Mouse (Mus musculus): ENCODE data around the gene Cadm1. TPM values are rescaled to one million over a fixed set of nuclear protein-coding genes. Genes with fewer than 3 reads are reported as not detected.
A peak's percentile ranks its signal among the peaks of the same experiment; 100 is the strongest.

The Cadm1 gene
- polyA plus RNA-seq, 1 experiment from 2014 or later, result 84.9 TPM

DNA sequence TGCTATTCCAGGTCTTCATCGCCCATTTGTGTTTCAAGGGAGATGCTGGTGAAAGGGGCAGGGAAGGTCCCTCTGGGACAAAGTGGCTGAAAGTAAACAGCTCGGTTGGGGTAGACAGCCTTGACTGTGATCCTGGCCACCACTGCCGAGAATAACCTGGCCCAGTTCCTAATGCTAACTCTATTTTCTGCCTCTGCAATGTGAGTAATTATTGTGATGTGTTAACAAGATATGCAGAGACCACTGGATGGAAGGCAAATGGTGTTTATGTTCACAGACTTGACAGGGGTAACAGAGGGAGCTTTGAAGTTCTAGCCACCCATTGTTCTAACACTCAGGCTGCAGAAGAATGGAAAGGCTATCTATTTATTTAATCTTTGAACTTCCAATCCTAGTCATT, 21.9 kb upstream of the Cadm1 start:
- H3K4me2 ChIP-seq (replicated peaks; ENCODE audit: low read depth, low read length), result no peak overlapping the region
- no peaks in the 10 kb centered on the region for H3K9me3 ChIP-seq (ENCODE audit: low read length)
- no peaks in the 10 kb centered on the region for H3K4me1 ChIP-seq (ENCODE audit: insufficient read depth, low read depth, low read length)
- no peaks in the 10 kb centered on the region for H3K36me3 ChIP-seq (ENCODE audit: insufficient read depth, low read length)
- H3K4me3 ChIP-seq (ENCODE audit: low read depth, low read length), result no peak overlapping the region
- WGBS, result 31% methylated on average over 3 of the region's 3 CpGs
- DNase-seq (ENCODE audit: low spot score) (peak; percentile 63), ATAC-seq (peak; percentile 65)
- H3K27ac ChIP-seq (ENCODE audit: low read length), result no peak overlapping the region
- H3K9ac ChIP-seq (replicated peaks; ENCODE audit: low read depth), result no peak overlapping the region
- TF ChIP-seq CTCF (IDR thresholded peaks at IDR 0.05) (no peak), EP300 (IDR thresholded peaks at IDR 0.05) (peak; percentile 80)
- H3K27me3 ChIP-seq (replicated peaks; ENCODE audit: insufficient read depth, low read length), result no peaks in the 10 kb centered on the region

DNA sequence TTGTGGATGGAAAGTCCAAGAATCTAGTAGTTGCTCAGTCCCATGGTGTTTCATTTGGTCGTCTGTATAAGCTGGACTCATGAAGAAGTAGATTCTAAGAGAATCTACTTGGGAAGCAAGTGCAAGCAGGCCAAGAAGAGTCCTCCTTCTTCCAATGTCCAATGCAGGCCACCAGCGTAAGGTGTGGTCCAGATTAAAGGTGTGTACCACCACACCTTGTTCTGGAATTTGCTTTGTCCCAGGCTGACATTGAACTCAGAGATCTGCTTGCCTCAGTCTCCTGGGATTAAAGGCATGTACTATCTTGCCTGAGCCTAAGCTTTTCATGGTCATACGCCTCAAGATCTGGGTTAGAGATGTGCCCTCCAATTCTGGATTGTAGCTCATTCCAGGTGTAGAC, 17.5 kb upstream of the Cadm1 start:
- WGBS, result 89% methylated on average over 3 of the region's 3 CpGs

DNA sequence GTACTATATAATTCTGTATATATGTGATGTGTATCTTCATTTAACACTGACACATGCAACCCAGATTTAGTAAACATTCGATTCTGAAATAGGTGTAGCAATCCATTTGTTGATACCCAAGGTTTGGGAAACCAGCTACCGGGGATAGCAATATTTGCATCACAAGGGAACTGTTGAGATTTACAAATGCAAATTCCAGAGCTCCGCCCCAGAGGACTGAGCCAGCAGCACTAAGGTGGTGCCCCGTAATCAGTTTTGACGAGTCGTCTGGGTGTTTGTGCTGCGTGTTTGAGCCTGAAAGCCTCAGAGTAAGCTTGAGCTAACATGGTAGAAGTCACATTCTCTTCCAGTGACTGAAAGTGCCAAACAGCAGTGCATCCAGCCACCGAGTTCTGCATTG, 15.7 kb upstream of the Cadm1 start:
- Histone ChIP-seq H3K4me2 (replicated peaks; ENCODE audit: low read depth, low read length) (no peak overlapping the region), H3K4me1 (ENCODE audit: insufficient read depth, low read depth, low read length) (no peaks in the 10 kb centered on the region), H3K36me3 (ENCODE audit: insufficient read depth, low read length) (no peaks in the 10 kb centered on the region), H3K9ac (replicated peaks; ENCODE audit: low read depth) (no peak overlapping the region), H3K9me3 (ENCODE audit: low read length) (no peaks in the 10 kb centered on the region), H3K27ac (ENCODE audit: low read length) (no peak overlapping the region), H3K27me3 (replicated peaks; ENCODE audit: insufficient read depth, low read length) (no peaks in the 10 kb centered on the region), H3K4me3 (ENCODE audit: low read depth, low read length) (no peak overlapping the region)
- ATAC-seq (no peak), DNase-seq (ENCODE audit: low spot score) (no peak)
- TF ChIP-seq CTCF (IDR thresholded peaks at IDR 0.05) (no peak), EP300 (IDR thresholded peaks at IDR 0.05) (no peak)
- 26% methylated on average over 8 of the region's 8 CpGs for WGBS

More for the DNA sequence above, 17.5 kb upstream of the Cadm1 start:
- Histone ChIP-seq H3K27me3 (replicated peaks; ENCODE audit: insufficient read depth, low read length) (no peaks in the 10 kb centered on the region), H3K9me3 (ENCODE audit: low read length) (no peaks in the 10 kb centered on the region), H3K4me2 (replicated peaks; ENCODE audit: low read depth, low read length) (no peak overlapping the region), H3K27ac (ENCODE audit: low read length) (no peak overlapping the region), H3K9ac (replicated peaks; ENCODE audit: low read depth) (no peak overlapping the region), H3K4me1 (ENCODE audit: insufficient read depth, low read depth, low read length) (no peaks in the 10 kb centered on the region), H3K36me3 (ENCODE audit: insufficient read depth, low read length) (no peaks in the 10 kb centered on the region), H3K4me3 (ENCODE audit: low read depth, low read length) (no peak overlapping the region)
- ATAC-seq (no peak), DNase-seq (ENCODE audit: low spot score) (no peak)
- no peak for TF ChIP-seq EP300 (IDR thresholded peaks at IDR 0.05)
- TF ChIP-seq CTCF (IDR thresholded peaks at IDR 0.05), result no peak

DNA sequence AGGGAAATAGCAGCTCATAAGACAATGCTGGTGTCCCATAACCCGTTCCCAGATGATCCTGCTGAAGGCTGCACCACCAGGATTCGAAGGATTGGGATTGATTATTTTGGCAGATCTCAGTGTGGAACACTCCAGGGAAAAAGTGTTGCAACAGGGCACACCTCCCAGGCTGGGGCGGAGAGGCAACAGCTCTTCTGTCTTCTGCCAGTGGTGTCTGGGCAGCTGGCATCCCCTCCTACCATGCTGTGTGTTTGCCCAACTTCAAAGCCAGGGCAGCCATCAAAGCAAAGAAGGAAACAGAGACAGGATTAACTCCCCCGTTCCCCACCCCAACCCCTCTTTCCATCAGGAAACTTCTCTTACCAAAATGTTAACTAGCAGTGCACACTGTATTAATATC, 13.7 kb upstream of the Cadm1 start:
- Histone ChIP-seq H3K9ac (replicated peaks; ENCODE audit: low read depth) (no peak overlapping the region), H3K4me3 (ENCODE audit: low read depth, low read length) (no peak overlapping the region), H3K36me3 (ENCODE audit: insufficient read depth, low read length) (no peaks in the 10 kb centered on the region), H3K27ac (ENCODE audit: low read length) (no peak overlapping the region), H3K27me3 (replicated peaks; ENCODE audit: insufficient read depth, low read length) (no peaks in the 10 kb centered on the region), H3K9me3 (ENCODE audit: low read length) (no peaks in the 10 kb centered on the region), H3K4me1 (ENCODE audit: insufficient read depth, low read depth, low read length) (no peaks in the 10 kb centered on the region), H3K4me2 (replicated peaks; ENCODE audit: low read depth, low read length) (no peak overlapping the region)
- no peak for ATAC-seq
- no peak for DNase-seq (ENCODE audit: low spot score)
- 45% methylated on average over 4 of the region's 4 CpGs for WGBS
- TF ChIP-seq EP300 (IDR thresholded peaks at IDR 0.05), result no peak
- TF ChIP-seq CTCF (IDR thresholded peaks at IDR 0.05), result no peak

DNA sequence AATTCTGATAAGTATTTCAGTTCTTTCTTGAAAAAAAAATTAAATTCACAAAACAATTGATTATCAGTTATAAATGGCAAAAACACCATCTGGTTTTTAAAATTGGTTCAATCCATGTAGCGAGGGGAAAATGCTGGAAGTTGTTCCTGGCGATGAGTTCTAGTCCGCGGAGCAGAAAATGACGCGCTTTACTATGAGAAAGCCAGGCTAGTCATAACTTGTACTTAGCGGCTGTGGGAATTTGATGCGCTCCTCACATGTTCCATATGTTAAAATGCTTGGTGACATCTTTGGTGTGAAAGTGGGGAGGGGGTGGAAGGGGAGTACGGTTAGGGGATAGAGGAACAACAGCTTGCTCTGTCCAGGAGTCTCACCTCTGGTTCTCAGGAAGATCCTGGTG, 2.7 kb upstream of the Cadm1 start:
- H3K4me2 ChIP-seq (replicated peaks; ENCODE audit: low read depth, low read length), result no peak overlapping the region
- no peaks in the 10 kb centered on the region for H3K9me3 ChIP-seq (ENCODE audit: low read length)
- H3K27me3 ChIP-seq (replicated peaks; ENCODE audit: insufficient read depth, low read length), result peaks cover 5% of the 10 kb centered on the region; the same call in 1 of the 2 replicates
- no peak overlapping the region for H3K27ac ChIP-seq (ENCODE audit: low read length)
- H3K36me3 ChIP-seq (ENCODE audit: insufficient read depth, low read length), result no peaks in the 10 kb centered on the region
- H3K9ac ChIP-seq (replicated peaks; ENCODE audit: low read depth), result no peak overlapping the region
- TF ChIP-seq EP300 (IDR thresholded peaks at IDR 0.05) (no peak), CTCF (IDR thresholded peaks at IDR 0.05) (no peak)
- no peak overlapping the region for H3K4me3 ChIP-seq (ENCODE audit: low read depth, low read length)
- WGBS, result 91% methylated on average over 9 of the region's 9 CpGs
- no peak for DNase-seq (ENCODE audit: low spot score)
- ATAC-seq, result no peak
- no peaks in the 10 kb centered on the region for H3K4me1 ChIP-seq (ENCODE audit: insufficient read depth, low read depth, low read length)

DNA sequence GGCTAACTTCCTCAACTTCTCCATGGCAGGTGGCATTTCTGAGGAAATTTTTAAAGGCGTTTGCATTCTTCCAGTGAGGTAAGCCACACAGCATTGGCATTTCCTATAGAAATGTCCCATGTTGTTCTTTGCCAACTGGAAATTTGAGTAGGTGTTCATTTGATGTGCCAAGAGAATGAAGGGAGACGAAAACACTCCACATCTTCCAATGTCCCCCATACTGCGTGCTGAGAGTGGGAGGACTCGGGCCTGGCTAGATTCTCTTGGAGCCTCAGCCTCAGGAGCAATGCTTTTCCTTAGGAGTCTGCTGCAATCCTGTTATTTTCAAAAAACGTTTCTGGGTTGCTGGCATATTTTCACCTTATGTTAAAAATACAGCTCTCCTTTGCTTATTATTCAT, 2.2 kb upstream of the Cadm1 start:
- TF ChIP-seq CTCF (IDR thresholded peaks at IDR 0.05) (no peak), EP300 (IDR thresholded peaks at IDR 0.05) (no peak)
- Histone ChIP-seq H3K9ac (replicated peaks; ENCODE audit: low read depth) (no peak overlapping the region), H3K4me3 (ENCODE audit: low read depth, low read length) (no peak overlapping the region), H3K27me3 (replicated peaks; ENCODE audit: insufficient read depth, low read length) (peaks cover 5% of the 10 kb centered on the region; the same call in 1 of the 2 replicates), H3K4me1 (ENCODE audit: insufficient read depth, low read depth, low read length) (no peaks in the 10 kb centered on the region; the same call in 1 of the 2 replicates), H3K4me2 (replicated peaks; ENCODE audit: low read depth, low read length) (no peak overlapping the region), H3K36me3 (ENCODE audit: insufficient read depth, low read length) (no peaks in the 10 kb centered on the region), H3K27ac (ENCODE audit: low read length) (no peak overlapping the region), H3K9me3 (ENCODE audit: low read length) (no peaks in the 10 kb centered on the region)
- ATAC-seq, result no peak
- DNase-seq (ENCODE audit: low spot score), result no peak
- WGBS, result 78% methylated on average over 5 of the region's 5 CpGs

DNA sequence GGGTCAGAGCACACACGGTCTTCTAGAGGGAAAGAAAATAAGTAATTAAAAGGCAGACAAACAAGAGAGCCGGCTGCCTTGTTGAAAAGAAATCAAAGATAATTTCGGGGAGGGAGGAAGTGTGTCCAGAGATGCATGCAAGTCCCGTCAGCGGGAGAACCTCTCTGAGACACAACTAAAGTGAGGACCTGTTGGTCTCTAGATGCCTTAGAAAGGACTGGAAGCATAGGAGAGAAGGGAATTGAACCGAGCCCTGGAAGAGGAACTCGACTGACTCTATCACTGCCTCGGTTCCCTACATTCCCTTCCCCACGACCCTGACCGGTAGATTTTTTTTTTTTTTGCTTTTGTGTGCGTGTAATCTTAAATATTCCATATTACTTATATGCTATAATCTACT, 791 bp upstream of the Cadm1 start:
- Histone ChIP-seq H3K9me3 (ENCODE audit: low read length) (no peaks in the 10 kb centered on the region), H3K36me3 (ENCODE audit: insufficient read depth, low read length) (no peaks in the 10 kb centered on the region), H3K4me3 (ENCODE audit: low read depth, low read length) (peak overlapping the region; percentile 73; the same call in 1 of the 2 replicates), H3K9ac (replicated peaks; ENCODE audit: low read depth) (no peak overlapping the region), H3K4me2 (replicated peaks; ENCODE audit: low read depth, low read length) (peak overlapping the region; percentile 87), H3K4me1 (ENCODE audit: insufficient read depth, low read depth, low read length) (no peaks in the 10 kb centered on the region; the same call in 1 of the 2 replicates), H3K27me3 (replicated peaks; ENCODE audit: insufficient read depth, low read length) (peaks cover 5% of the 10 kb centered on the region; the same call in 1 of the 2 replicates), H3K27ac (ENCODE audit: low read length) (no peak overlapping the region)
- TF ChIP-seq EP300 (IDR thresholded peaks at IDR 0.05) (no peak), CTCF (IDR thresholded peaks at IDR 0.05) (no peak)
- ATAC-seq (no peak), DNase-seq (ENCODE audit: low spot score) (no peak)
- WGBS, result 4% methylated on average over 11 of the region's 11 CpGs
